Mouse (Mus musculus) testis, postnatal 10 days (tissue): ENCODE measurements at regions not wholly inside any gene's neighbourhood (a gene's known extent, or its start where the extent isn't known, plus 50 kb on each side); places are given as distances from the start of the nearest gene placed in this dataset.
A peak's percentile ranks its signal among the peaks of the same experiment; 100 is the strongest.

Experiments used
- DNase-seq: peaks from one replicate; pipeline ENCODE4 v3.0.0; 2021; ENCODE audit warnings: low spot score

GRCm38 (mm10) chr3:16941146-16941545 is 934.9 kb upstream of the Gm5150 start:
- no peak for DNase-seq

- no peak for DNase-seq
Measured at GRCm38 (mm10) chr3:16939533-16939932, 933.3 kb upstream of the Gm5150 start.

GRCm38 (mm10) chr3:16939127-16939526 is 932.9 kb upstream of the Gm5150 start:
- no peak for DNase-seq

- no peak for DNase-seq
Measured at GRCm38 (mm10) chr3:16938491-16939001, 932.3 kb upstream of the Gm5150 start.

GRCm38 (mm10) chr3:16930299-16930698 is 924.1 kb upstream of the Gm5150 start:
- DNase-seq = peak; percentile 52

GRCm38 (mm10) chr3:16929846-16930245 is 923.6 kb upstream of the Gm5150 start:
- no peak for DNase-seq

- no peak for DNase-seq
Measured at GRCm38 (mm10) chr3:16924018-16924417, 917.8 kb upstream of the Gm5150 start.

- DNase-seq = no peak
Measured at GRCm38 (mm10) chr3:16923234-16923914, 917.1 kb upstream of the Gm5150 start.

GRCm38 (mm10) chr3:16921330-16921729 is 915.1 kb upstream of the Gm5150 start:
- DNase-seq = no peak

GRCm38 (mm10) chr3:16918374-16918773 is 912.1 kb upstream of the Gm5150 start:
- no peak for DNase-seq

GRCm38 (mm10) chr3:16916072-16916403 is 909.8 kb upstream of the Gm5150 start:
- no peak for DNase-seq

- no peak for DNase-seq
Measured at GRCm38 (mm10) chr3:16915389-16916071, 909.3 kb upstream of the Gm5150 start.

- DNase-seq = no peak
Measured at GRCm38 (mm10) chr3:16888132-16888531, 881.9 kb upstream of the Gm5150 start.

- DNase-seq = no peak
Measured at GRCm38 (mm10) chr3:16872337-16873117, 866.3 kb upstream of the Gm5150 start.

GRCm38 (mm10) chr3:16860034-16860433 is 853.8 kb upstream of the Gm5150 start:
- no peak for DNase-seq

GRCm38 (mm10) chr3:16858931-16859330 is 852.7 kb upstream of the Gm5150 start:
- no peak for DNase-seq

GRCm38 (mm10) chr3:16855251-16855650 is 849.0 kb upstream of the Gm5150 start:
- DNase-seq = no peak

GRCm38 (mm10) chr3:16853992-16854391 is 847.8 kb upstream of the Gm5150 start:
- DNase-seq = no peak

GRCm38 (mm10) chr3:16846785-16847520 is 840.7 kb upstream of the Gm5150 start:
- DNase-seq = no peak

- no peak for DNase-seq
Measured at GRCm38 (mm10) chr3:16820536-16820935, 814.3 kb upstream of the Gm5150 start.

- DNase-seq = no peak
Measured at GRCm38 (mm10) chr3:16819218-16820122, 813.2 kb upstream of the Gm5150 start.
